Mouse (Mus musculus) cerebellum, adult 9-10 months (tissue): ENCODE results near the gene Ppp1r14d.

ENCODE experiments used
- DNase-seq: peaks from one replicate; pipeline ENCODE4 v3.0.0; 2022

Gene Ppp1r14d

DNA sequence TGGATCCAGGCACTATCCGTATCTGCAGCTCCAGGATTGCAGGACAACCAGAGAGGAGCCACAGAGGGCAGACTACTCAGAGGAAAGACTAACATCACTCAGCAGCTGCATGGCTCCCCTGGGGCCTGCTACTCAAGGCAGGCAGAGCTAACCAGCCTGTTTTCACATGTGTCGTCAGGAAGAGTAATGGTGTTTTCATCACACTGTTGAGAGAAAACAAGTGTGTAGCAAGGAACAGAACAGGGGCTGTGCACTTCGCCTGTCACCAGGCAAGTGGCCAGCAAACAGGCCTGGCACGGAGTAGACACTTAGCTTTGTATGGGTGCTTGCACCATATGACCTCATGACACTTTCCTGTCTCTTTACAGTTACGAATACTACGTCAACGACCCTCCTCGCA is 58.1 kb downstream of the Ppp1r14d start:
- DNase-seq = no peak

DNA sequence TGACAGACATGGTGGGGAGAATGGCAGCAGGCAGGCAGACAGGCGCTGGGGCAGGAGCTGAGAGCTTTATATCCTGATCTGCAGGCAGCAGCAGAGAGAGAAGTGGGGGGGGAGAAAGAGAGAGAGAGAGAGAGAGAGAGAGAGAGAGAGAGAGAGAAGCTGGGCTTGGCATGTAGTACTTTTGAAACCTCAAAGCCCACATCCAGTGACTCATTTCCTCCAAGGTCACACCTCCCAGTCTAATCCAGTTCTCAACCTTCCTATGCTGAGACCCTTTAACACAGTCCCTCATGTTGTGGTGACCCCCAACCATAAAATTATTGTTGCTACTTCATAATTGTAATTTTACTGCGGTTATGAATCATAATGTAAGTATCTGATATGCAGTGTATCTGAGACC is 59.4 kb downstream of the Ppp1r14d start:
- DNase-seq = no peak
